Mouse (Mus musculus) brain, embryonic 14.5 days (tissue): Measurements from ENCODE around the gene Rubcnl.

Experiments used
- CTCF ChIP-seq: fragments of 200-500 bp; IDR thresholded peaks from 2 replicates; pipeline ENCODE4 v1.5.1; 2012; ENCODE audit warnings: inconsistent platforms, mild to moderate bottlenecking, moderate library complexity, borderline replicate concordance; ENCODE audit not compliant: insufficient read depth, insufficient read length; ENCODE audit errors: extremely low read depth
- POLR2A ChIP-seq: fragments of 200-500 bp; IDR thresholded peaks from 2 replicates; pipeline ENCODE4 v1.6.1; 2012; ENCODE audit warnings: mild to moderate bottlenecking, inconsistent platforms, borderline replicate concordance; ENCODE audit not compliant: poor library complexity, insufficient read depth, insufficient read length, severe bottlenecking; ENCODE audit errors: extremely low read depth

GRCm38 (mm10) chr14:75054455-75055343 lies 38.9 kb downstream of the Rubcnl start:
- TF ChIP-seq POLR2A (no peak), CTCF (no peak)
